Mouse (Mus musculus) ES-CJ7 (cell line): Measurements from ENCODE around the gene Prss16.
A peak's percentile ranks its signal among the peaks of the same experiment; 100 is the strongest.

ENCODE experiments used
- DNase-seq: peaks from one replicate; pipeline ENCODE4 v3.0.0; 2011; ENCODE audit warnings: low read depth, low spot score

The Prss16 gene

GRCm38 (mm10) chr13:22009642-22010041 lies at the start of gene Prss16:
Gene Prss16, minus strand, starts transcription at chr13:22009742.
- DNase-seq = no peak

DNA sequence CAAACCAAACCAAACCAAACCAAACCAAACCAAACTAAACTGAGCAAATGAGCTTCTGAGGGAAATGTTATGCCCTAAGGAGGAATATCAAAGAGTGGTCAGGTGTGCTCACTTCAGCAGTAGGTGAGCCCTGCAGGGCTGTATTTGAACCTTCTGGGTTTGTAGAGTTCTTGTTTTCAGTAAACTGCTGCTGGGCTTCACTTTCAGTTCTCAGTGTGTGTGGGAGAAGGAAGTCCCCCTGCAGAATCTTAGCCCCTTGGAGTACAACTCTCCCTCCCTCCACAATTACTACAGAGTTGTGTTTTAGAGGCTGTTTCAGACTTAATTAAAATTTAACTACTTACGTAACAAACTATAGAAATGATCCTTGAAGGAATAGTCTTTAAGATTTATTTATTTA lies 44.2 kb upstream of the Prss16 start:
- no peak for DNase-seq

GRCm38 (mm10) chr13:22051523-22051859 lies 41.9 kb upstream of the Prss16 start:
- DNase-seq = no peak

- peak; percentile 96 for DNase-seq
Observed at GRCm38 (mm10) chr13:22050591-22051522, 41.3 kb upstream of the Prss16 start.

- peak; percentile 89 for DNase-seq
Observed at GRCm38 (mm10) chr13:22049737-22050440, 40.3 kb upstream of the Prss16 start.

DNA sequence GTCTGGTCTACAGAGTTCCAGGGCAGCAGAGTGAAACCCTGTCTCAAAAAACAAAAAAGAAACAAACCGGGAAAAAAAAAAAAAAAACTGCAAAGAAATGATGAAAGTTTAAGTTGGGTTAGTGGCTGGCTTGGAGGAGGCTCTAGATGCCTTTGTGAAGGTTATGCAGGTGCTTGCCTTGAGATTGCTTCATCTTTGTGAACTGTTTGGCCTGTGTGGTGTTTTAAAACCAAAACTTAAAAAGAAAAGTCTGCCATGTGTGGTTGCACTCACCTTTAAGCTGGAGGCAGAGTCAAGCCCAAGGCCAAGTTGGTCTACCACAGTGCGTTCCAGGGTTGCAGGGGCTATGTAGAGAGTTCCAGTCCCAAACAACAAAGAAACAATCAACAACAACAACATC lies 39.5 kb upstream of the Prss16 start:
- no peak for DNase-seq

DNA sequence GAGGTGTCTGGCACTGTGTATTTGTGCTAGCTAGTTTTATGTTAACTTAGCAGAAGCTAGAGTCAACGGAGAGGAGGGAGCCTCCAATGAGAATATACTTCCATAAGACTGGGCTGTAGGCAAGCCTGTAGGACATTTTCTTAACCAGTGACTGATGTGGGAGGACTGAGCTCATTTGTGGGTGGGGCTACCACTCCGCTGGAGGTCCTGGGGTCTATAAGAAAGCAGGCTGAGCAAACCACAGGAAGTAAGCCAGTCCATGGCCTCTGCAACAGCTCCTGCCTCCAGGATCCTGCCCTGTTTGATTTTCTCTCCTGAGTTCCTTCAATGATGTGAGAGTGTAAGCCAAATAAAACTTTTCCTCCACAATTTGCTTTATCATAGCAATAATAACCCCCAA lies 35.8 kb upstream of the Prss16 start:
- DNase-seq = no peak

DNA sequence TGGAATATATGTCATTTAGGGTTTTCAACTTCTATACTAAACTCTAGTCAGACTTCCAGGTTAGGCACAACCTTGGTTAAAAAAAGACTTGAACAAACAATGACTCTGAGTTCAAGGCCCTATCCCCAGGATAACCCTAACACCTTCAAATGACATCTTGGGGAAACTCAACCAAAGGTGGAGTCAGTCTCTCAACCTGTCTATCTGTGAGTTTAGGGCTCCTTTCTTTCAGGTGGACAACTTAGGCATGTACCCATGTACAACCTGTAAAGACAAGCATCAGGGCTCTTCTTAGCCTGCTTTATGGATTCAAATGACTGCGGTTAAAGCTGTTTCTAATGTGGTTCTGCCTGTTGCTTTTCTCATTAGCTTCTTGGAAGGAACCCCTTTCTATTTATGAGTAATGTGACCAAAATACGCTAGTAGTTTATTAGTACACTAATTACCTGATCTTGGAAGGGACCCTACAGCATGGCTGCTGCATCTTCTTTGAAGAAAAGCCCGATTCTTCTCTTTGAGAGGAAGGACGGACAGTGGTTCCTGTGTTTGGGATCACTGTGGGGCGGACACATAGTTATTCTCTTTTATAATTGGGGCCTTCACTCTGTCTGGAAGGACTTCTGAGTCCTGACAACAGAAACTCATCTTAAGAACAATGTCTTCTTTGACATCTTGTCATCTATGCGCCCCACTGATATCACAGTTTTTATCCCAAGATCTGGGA lies 35.1 kb upstream of the Prss16 start:
- DNase-seq = no peak

- DNase-seq = peak; percentile 87
Observed at GRCm38 (mm10) chr13:22043503-22044431, 34.2 kb upstream of the Prss16 start.

- peak; percentile 99 for DNase-seq
Observed at GRCm38 (mm10) chr13:22042568-22043502, 33.3 kb upstream of the Prss16 start, which contains the start of the genes Hist1h2ag and Hist1h2bj. Gene Hist1h2ag, minus strand, starts transcription at chr13:22042944. Gene Hist1h2bj, plus strand, starts transcription at chr13:22043214.

DNA sequence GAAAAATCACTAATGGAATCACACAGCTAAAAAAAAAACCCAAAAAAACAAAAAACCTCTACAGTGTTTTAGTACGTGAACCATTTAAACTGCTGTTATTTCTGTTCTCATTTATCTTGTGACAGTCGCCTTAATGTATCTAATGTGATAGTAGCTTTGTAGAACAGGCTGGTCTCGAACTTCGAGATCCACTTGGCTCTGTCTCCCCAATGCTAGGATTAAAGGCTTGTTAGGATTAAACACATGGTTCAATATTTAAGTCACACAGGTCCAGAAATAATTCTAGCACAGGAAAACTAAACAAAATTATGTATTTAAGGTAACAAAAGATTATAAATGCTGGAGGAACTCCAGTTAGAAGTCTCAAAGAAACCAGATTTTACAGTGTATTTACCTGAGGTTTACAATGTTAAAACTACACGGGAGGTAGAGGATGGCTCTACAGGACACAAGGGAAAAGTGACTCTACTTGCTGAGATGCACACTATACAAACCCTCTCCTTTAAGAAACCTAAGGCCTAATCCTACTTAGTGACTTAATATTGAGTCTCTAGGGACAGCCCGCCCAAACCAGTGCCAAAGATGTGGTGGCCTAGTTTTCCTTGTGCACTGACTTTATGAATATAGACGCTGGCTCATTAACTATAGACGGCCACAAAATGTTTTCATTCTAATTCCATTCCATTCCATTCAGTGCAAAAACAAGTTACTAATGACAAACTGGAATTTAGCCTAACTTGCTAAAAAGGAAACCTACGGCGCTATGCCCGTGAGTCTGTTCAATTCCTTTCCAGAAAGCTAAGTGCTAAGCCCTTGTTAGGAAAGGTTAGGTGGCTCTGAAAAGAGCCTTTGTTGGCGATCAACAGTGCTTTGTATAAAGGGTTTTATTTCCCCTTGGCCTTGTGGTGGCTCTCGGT lies 32.4 kb upstream of the Prss16 start:
- DNase-seq = peak; percentile 68

- peak; percentile 96 for DNase-seq
Observed at GRCm38 (mm10) chr13:22041142-22041536, 31.6 kb upstream of the Prss16 start, which contains the start of gene Hist1h4i. Gene Hist1h4i, minus strand, starts transcription at chr13:22041362.

DNA sequence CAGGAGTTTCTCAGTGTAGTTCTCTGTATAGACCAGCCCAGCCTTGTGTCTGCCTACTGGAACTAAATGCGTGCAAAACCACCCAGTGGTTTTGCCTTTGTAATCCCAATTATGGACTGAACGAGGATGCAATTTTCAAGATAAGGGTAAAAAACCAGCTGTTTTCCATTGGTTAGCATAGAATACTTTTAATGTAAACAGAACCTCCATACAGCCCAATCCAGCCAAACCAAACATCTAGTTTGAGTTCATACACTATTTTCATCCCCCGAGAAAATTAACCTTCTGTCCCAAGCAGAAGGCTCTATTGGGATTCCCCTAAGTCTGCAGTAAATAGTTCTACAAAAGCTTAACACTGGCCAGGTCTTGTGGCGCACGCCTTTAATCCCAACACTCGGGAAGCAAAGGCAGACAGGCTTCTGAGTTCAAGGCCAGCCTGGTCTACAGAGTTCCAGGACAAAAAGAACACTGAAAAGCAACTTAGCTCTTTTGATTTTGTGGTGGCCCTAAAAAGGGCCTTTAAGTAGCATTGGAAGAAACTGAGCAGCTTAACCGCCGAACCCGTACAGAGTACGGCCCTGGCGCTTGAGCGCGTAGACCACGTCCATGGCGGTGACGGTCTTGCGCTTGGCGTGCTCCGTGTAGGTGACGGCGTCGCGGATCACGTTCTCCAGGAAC lies 31.1 kb upstream of the Prss16 start:
- peak; percentile 82 for DNase-seq

- peak; percentile 58 for DNase-seq
Observed at GRCm38 (mm10) chr13:22039951-22040463, 30.5 kb upstream of the Prss16 start.

DNA sequence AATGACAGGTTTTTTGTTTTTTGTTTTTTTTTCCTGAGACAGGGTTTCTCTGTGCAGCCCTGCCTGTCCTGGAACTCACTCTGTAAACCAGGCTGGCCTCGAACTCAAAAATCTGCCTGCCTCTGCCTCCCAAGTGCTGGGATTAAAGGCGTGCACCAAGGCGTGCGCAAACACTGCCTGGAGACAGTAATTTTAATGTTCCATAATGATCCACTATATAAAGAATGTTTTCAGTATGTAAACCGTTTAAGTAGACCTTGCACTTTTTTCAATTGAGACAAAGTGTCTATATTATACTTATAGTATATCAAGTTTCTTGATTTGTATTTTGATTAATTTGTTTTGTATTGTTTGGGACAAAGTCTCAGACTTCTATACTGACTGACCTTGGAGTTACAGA lies 29.8 kb upstream of the Prss16 start:
- DNase-seq = no peak

GRCm38 (mm10) chr13:22037415-22037814 lies 27.9 kb upstream of the Prss16 start:
- no peak for DNase-seq

DNA sequence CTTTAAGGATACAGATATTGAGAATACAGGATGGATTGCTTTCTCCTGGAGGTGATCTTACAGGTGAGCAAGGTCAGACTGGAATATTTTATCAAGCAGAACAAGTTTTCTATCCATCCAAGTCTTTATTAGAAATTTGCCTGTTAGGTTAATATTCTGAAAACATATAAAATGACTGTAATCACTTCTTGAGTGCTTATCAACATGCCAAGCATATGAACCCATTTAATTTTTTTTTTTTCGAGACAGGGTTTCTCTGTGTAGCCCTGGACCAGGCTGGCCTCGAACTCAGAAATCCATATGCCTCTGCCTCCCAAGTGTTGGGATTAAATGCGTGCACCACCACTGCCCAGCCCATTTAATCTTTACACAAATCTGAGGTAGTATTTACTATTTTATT lies 27.4 kb upstream of the Prss16 start:
- no peak for DNase-seq
